Mouse (Mus musculus) myocyte (in vitro differentiated cells): ENCODE results near the gene Rbm3. TPM values are rescaled to one million over a fixed set of nuclear protein-coding genes. Genes with fewer than 3 reads are reported as not detected.
A peak's percentile ranks its signal among the peaks of the same experiment; 100 is the strongest.
"Not testable (repeated sequence)": the region's sequence is repeated elsewhere in the genome, so short reads cannot be mapped to it uniquely, and the experiment has no call there.

Experiments used
- H3K27me3 ChIP-seq: one replicate; pipeline ENCODE4 v1.6.1; 2011; ENCODE audit not compliant: control insufficient read depth, insufficient read depth, insufficient read length
- H3K36me3 ChIP-seq: one replicate; pipeline ENCODE4 v1.6.1; 2011; ENCODE audit not compliant: control insufficient read depth, insufficient read depth
- H3K4me2 ChIP-seq: one replicate; pipeline ENCODE4 v1.6.1; 2011; ENCODE audit warnings: low read depth, control low read depth
- H3K4me3 ChIP-seq: one replicate; pipeline ENCODE4 v1.5.1; 2011; ENCODE audit warnings: mild to moderate bottlenecking, control low read depth, moderate library complexity
- H3K79me2 ChIP-seq: one replicate; pipeline ENCODE4 v1.6.1; 2011; ENCODE audit not compliant: control insufficient read depth, insufficient read depth
- H3ac ChIP-seq: one replicate; pipeline ENCODE4 v1.6.1; 2011; ENCODE audit not compliant: control insufficient read depth, insufficient read length
- CEBPB ChIP-seq: IDR thresholded peaks from 2 replicates; pipeline ENCODE4 v1.6.1; 2011; ENCODE audit warnings: mild to moderate bottlenecking, moderate library complexity; ENCODE audit not compliant: poor library complexity, insufficient read depth, severe bottlenecking
- E2F4 ChIP-seq: IDR thresholded peaks from one replicate; pipeline ENCODE4 v1.6.1; 2011; ENCODE audit warnings: mild to moderate bottlenecking, control low read depth, moderate library complexity; ENCODE audit not compliant: insufficient read depth
- MAX ChIP-seq: IDR thresholded peaks from one replicate; pipeline ENCODE4 v1.6.1; 2011; ENCODE audit warnings: low read depth, mild to moderate bottlenecking, control low read depth
- MYOD1 ChIP-seq, 3 experiments: IDR thresholded peaks; one replicate each; pipeline ENCODE4 v1.6.1; 2011; ENCODE audit warnings: control low read depth in 2 of 3, low read depth in 2 of 3, mild to moderate bottlenecking in 2 of 3, moderate library complexity in 1 of 3; ENCODE audit not compliant: insufficient read length in 2 of 3, control insufficient read depth in 1 of 3
- MYOG ChIP-seq, 3 experiments: IDR thresholded peaks; one replicate each; pipeline ENCODE4 v1.6.1; 2011; ENCODE audit warnings: control low read depth in 2 of 3, low read depth in 2 of 3, mild to moderate bottlenecking in 2 of 3; ENCODE audit not compliant: insufficient read length in 2 of 3, control insufficient read depth in 1 of 3, insufficient read depth in 1 of 3
- POLR2A ChIP-seq: IDR thresholded peaks from one replicate; pipeline ENCODE4 v1.6.1; 2011; ENCODE audit warnings: low read depth, mild to moderate bottlenecking, control low read depth, moderate library complexity; ENCODE audit not compliant: insufficient read length
- POLR2AphosphoS2 ChIP-seq: IDR thresholded peaks from one replicate; pipeline ENCODE4 v1.6.1; 2011; ENCODE audit warnings: low read depth, control low read depth; ENCODE audit not compliant: insufficient read length
- REST ChIP-seq: IDR thresholded peaks from one replicate; pipeline ENCODE4 v1.6.1; 2011; ENCODE audit warnings: mild to moderate bottlenecking, control low read depth, moderate library complexity; ENCODE audit not compliant: insufficient read depth, insufficient read length
- SRF ChIP-seq: IDR thresholded peaks from one replicate; pipeline ENCODE4 v1.6.1; 2011; ENCODE audit warnings: low read depth; ENCODE audit not compliant: control insufficient read depth, insufficient read length
- TCF12 ChIP-seq: IDR thresholded peaks from one replicate; pipeline ENCODE4 v1.6.1; 2011; ENCODE audit warnings: mild to moderate bottlenecking, control low read depth; ENCODE audit not compliant: poor library complexity, insufficient read depth, severe bottlenecking
- TCF3 ChIP-seq: IDR thresholded peaks from one replicate; pipeline ENCODE4 v1.6.1; 2011; ENCODE audit warnings: low read depth, control low read depth; ENCODE audit not compliant: insufficient read length
- USF1 ChIP-seq: IDR thresholded peaks from one replicate; pipeline ENCODE4 v1.6.1; 2011; ENCODE audit warnings: low read depth, mild to moderate bottlenecking, control low read depth, moderate library complexity
- polyA plus RNA-seq: library from polyadenylated mRNA; unstranded; fragments of >200 nt; fragmentation: generic; extraction: Trizol; gene quantifications from one replicate; pipeline ENCODE4 v1.2.1, GENCODE M21; 2012; ENCODE audit warnings: missing spikeins

The Rbm3 gene
- polyA plus RNA-seq, 1 experiment = 236 TPM

DNA sequence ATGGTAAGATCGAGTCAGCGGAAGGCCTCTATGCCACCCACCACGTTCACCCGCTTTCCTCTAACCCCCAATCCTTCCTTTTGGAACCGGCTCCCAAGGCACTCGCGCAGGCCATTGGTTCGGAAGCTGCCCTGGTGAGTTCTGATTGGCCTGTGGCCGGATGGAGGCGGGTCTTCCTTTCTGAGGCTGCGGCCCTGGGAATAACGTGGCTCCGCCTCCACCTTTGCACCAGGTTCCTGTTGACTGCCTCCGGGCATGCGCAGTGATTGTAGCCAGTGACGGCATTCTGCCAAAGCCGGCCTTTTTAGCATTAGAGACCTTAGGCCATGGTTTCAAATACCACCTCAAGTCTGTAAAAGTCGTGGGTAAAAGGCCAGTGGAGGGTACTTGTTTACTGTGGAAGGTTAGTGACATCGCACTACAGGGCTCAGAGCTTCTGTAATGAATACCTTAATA is 48.9 kb downstream of the Rbm3 start:
- Histone ChIP-seq H3ac (no peak overlapping the region), H3K79me2 (no peaks in the 10 kb centered on the region), H3K36me3 (no peaks in the 10 kb centered on the region), H3K4me3 (peak overlapping the region; percentile 20), H3K27me3 (no peaks in the 10 kb centered on the region), H3K4me2 (peak overlapping the region; percentile 82)
- TF ChIP-seq REST (no peak), CEBPB (no peak), MYOD1 (IDR thresholded peaks at IDR 0.05; ENCODE audit: control insufficient read depth in 1 of 3, insufficient read length in 2 of 3, low read depth in 2 of 3) (no peak)

DNA sequence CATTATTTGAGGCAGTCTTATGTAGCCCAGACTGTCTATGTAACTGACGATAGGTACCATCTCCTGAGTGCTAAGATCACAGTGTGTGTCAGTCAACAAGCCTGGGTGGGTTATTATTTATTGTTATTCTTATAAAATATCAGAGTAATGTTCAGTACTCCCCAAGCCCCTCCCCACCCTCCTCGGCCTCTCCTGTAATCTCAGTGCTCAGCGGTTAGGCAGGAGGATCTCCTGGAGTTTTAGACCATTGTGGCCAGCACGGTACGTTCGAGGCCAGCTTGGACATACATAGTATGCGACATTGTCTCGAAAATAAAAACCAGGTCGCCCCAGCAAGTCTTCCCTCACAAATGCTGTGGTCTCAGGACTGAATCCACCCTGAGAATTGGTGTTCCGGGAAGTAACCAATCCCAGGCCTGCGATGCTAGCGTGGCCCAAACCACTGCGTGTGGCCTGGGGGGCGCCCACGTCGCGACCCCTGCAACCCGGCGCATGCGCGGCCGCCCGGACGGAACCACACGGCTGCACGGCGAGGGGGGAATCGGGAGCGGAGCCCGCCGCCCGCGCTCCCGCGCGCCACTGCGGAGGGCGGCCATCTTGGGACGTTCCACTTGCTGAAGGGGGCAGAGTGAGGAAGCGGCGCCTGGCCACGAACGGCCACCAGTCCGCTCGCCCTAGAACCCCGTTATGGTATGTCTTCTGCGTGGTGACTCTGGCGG is 49.5 kb downstream of the Rbm3 start:
- Histone ChIP-seq H3K4me3 (peak overlapping the region; percentile 20), H3K4me2 (peak overlapping the region; percentile 42)
- not testable (repeated sequence) for H3K36me3 ChIP-seq, H3K79me2 ChIP-seq, H3ac ChIP-seq, H3K27me3 ChIP-seq

DNA sequence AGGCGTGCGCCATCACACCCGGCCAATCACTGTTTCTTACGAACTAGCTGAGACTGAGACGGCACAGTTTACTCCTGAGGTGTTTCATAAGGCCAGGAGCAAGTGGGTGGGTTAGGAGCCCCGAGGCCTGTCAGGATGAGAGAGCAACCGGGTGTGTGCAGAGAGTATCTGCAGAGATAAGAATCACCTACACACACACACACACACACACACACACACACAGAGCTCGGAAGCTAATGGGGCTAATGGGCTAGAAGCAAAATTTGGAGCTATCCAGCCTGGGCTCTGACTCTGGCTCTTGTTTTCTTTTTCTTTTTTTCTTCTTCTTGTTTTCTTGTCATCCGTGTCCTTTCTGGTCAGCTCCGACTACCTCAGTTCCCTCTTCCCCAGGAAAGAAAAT is 50.1 kb downstream of the Rbm3 start:
- no peaks in the 10 kb centered on the region for H3K36me3 ChIP-seq
- no peaks in the 10 kb centered on the region for H3K27me3 ChIP-seq
- H3K4me2 ChIP-seq = peak overlapping the region; percentile 42
- no peaks in the 10 kb centered on the region for H3K79me2 ChIP-seq
- peak overlapping the region; percentile 20 for H3K4me3 ChIP-seq
- H3ac ChIP-seq = no peak overlapping the region
- TF ChIP-seq CEBPB (no peak), REST (no peak), SRF (no peak)

DNA sequence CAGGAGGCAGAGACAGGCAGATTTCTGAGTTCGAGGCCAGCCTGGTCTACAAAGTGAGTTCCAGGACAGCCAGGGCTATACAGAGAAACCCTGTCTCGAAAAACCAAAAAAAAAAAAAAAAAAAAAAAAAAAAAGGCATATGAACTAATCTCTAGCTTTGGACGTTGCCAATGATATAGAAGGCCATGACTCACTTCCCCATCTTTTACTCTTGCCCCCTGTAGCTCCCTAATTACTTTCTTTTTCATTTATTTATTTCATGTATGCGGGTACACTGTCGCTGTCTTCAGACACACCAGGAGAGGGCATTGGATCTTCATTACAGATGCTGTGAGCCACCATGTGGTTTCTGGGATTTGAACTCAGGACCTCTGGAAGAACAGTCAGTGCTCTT is 54.7 kb downstream of the Rbm3 start:
- H3K4me2 ChIP-seq, H3K36me3 ChIP-seq, H3K4me3 ChIP-seq, H3K27me3 ChIP-seq, H3ac ChIP-seq, H3K79me2 ChIP-seq: not testable (repeated sequence)

DNA sequence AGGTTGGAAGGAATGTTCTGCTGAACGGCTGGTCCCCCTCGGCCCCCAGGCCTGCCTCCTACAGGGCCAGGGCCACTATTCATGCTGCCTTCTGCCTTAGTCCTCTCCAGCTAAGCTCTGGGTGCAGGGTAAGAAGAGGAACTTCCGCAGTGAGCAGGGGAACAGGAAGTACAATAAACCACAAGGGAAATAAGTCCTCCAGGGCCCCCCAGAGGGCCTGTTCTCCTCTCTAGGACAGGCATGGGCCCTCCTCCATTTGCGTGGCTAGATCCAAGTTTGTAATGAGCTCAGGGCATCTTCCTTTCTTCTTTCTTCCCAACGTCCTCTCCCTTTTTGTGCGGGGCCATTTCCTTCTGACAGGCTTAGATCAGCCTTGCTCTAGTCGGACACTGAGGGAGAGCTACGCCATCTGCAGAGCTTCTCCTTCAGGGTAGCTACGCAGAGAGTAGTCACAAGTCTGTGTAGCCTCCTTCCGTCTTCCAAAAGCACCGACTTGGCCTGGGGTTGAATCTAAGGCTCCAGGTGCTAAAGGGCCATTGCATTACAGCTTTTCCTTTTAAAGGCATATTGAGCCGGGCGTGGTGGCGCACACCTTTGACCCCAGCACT is 55.2 kb downstream of the Rbm3 start, which contains the start of gene Was:
Gene Was (minus strand): TSS at position 153 of the 608 bp plus-strand sequence.
- Histone ChIP-seq H3K36me3 (no peaks in the 10 kb centered on the region), H3K79me2 (no peaks in the 10 kb centered on the region), H3ac (no peak within 1 kb of the TSS), H3K4me3 (no peak within 1 kb of the TSS), H3K27me3 (no peaks in the 10 kb centered on the region), H3K4me2 (no peak within 1 kb of the TSS)
- TF ChIP-seq MYOG (IDR thresholded peaks at IDR 0.05; ENCODE audit: control insufficient read depth in 1 of 3, insufficient read depth in 1 of 3, insufficient read length in 2 of 3, low read depth in 2 of 3) = no peak
- no peak for TF ChIP-seq POLR2AphosphoS2
- TF ChIP-seq MAX = no peak
- no peak for TF ChIP-seq USF1
- TF ChIP-seq TCF3 = no peak
- no peak for TF ChIP-seq E2F4
- no peak for TF ChIP-seq POLR2A
- TF ChIP-seq TCF12 = no peak
- no peak for TF ChIP-seq REST
- TF ChIP-seq SRF = no peak
- no peak for TF ChIP-seq CEBPB
- TF ChIP-seq MYOD1 (IDR thresholded peaks at IDR 0.05; ENCODE audit: control insufficient read depth in 1 of 3, insufficient read length in 2 of 3, low read depth in 2 of 3) = no peak

DNA sequence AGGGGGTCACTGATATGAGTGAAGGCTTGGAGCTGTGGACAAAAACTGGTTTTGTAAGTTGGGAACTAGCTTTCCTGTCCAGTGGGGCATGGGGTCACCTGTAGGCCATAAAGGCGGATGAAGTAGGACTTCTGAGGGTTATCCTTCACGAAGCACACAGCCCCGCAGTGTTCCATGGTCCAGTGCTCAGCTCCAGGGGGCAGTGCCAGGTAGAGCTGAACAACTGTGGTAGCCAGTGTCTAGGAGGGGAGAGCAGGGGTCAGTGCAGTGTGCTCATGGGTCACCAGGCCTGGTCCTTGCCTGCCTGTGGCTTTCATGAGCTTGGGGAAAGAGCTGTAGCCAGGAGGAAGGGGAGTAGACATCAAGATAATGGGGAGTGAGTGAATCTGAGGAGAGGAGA is 55.9 kb downstream of the Rbm3 start:
- Histone ChIP-seq H3ac (no peak overlapping the region), H3K36me3 (no peaks in the 10 kb centered on the region), H3K27me3 (no peaks in the 10 kb centered on the region), H3K4me2 (no peak overlapping the region), H3K79me2 (no peaks in the 10 kb centered on the region), H3K4me3 (no peak overlapping the region)
- no peak for TF ChIP-seq TCF3

Other genes with a start within 250 kb of the Rbm3 start
- gene Pqbp1, start 246.6 kb downstream of the Rbm3 start, polyA plus RNA-seq = 79.5 TPM
- gene Timm17b, start 246.5 kb downstream of the Rbm3 start, polyA plus RNA-seq = 44.1 TPM
- not detected for gene Gm10491, start 238.0 kb downstream of the Rbm3 start, polyA plus RNA-seq
- gene Gm10490, start 236.3 kb downstream of the Rbm3 start, polyA plus RNA-seq = not detected
- gene Pcsk1n, start 226.1 kb downstream of the Rbm3 start, polyA plus RNA-seq = not detected
- gene Eras, start 217.3 kb downstream of the Rbm3 start, polyA plus RNA-seq = not detected
- gene Hdac6, start 198.0 kb downstream of the Rbm3 start, polyA plus RNA-seq = 11.5 TPM
- gene Gata1, start 167.8 kb downstream of the Rbm3 start, polyA plus RNA-seq = not detected
- not detected for gene Glod5, start 127.4 kb downstream of the Rbm3 start, polyA plus RNA-seq
- 16.0 TPM for gene Suv39h1, start 71.1 kb downstream of the Rbm3 start, polyA plus RNA-seq
- 0.19 TPM for gene Was, start 55.4 kb downstream of the Rbm3 start, polyA plus RNA-seq
- gene Wdr13, start 13.0 kb downstream of the Rbm3 start, polyA plus RNA-seq = 16.1 TPM
- 12.5 TPM for gene Tbc1d25, start 30.3 kb upstream of the Rbm3 start, polyA plus RNA-seq
- gene Ebp, start 47.6 kb upstream of the Rbm3 start, polyA plus RNA-seq = 116 TPM
- 67.5 TPM for gene Porcn, start 60.6 kb upstream of the Rbm3 start, polyA plus RNA-seq
- gene Ftsj1, start 106.5 kb upstream of the Rbm3 start, polyA plus RNA-seq = 32.6 TPM
- not detected for gene Slc38a5, start 125.3 kb upstream of the Rbm3 start, polyA plus RNA-seq
- gene Ssxb10, start 181.5 kb upstream of the Rbm3 start, polyA plus RNA-seq = not detected
- gene Ssxb9, start 221.1 kb upstream of the Rbm3 start, polyA plus RNA-seq = not detected